Mouse (Mus musculus): Measurements from ENCODE around the gene Fads3. TPM values are rescaled to one million over a fixed set of nuclear protein-coding genes. Genes with fewer than 3 reads are reported as not detected.

The Fads3 gene
- polyA plus RNA-seq, 1 experiment from 2014 or later, result 3.7 TPM

DNA sequence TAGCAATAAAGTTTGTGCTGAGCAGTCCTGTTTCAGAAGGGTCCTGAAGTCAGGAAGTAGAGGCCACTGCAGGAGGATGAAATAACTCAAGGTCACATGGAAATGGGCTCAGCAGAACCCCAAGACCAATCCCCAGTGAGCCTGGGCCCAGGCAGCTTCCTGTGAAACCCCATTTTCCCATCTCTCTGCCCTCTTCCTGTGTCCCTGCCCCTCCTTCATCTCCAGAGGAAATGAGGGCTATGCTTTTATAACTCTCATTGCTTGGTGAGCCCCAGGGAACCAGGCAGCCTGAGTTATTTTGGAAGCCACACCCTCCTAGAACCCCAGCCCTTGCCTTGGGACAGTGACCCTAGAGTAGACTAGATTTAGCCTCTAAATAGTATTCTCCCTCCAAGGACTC, 8.2 kb downstream of the Fads3 start:
- DNase-seq (ENCODE audit: low spot score) (no peak), ATAC-seq (replicated peaks; ENCODE audit: insufficient number of reproducible peaks, low FRiP score, low TSS enrichment, low read depth) (no peak)
- no peak overlapping the region for H3K4me3 ChIP-seq (ENCODE audit: low read depth, low read length)
- no peaks in the 10 kb centered on the region for H3K36me3 ChIP-seq (replicated peaks; ENCODE audit: control insufficient read depth, insufficient read depth, low read depth, low read length)
- no peaks in the 10 kb centered on the region for H3K9me3 ChIP-seq (replicated peaks; ENCODE audit: control insufficient read depth, low read length)
- H3K9ac ChIP-seq (replicated peaks; ENCODE audit: low read length), result no peak overlapping the region
- no peak overlapping the region for H3K4me2 ChIP-seq (ENCODE audit: low read depth, low read length)
- H3K27me3 ChIP-seq (ENCODE audit: control insufficient read depth, insufficient read depth, low read length), result no peaks in the 10 kb centered on the region
- no peak overlapping the region for H3K27ac ChIP-seq (replicated peaks; ENCODE audit: low read depth, low read length)
- H3K4me1 ChIP-seq (ENCODE audit: control insufficient read depth, insufficient read depth, low read length), result no peaks in the 10 kb centered on the region

DNA sequence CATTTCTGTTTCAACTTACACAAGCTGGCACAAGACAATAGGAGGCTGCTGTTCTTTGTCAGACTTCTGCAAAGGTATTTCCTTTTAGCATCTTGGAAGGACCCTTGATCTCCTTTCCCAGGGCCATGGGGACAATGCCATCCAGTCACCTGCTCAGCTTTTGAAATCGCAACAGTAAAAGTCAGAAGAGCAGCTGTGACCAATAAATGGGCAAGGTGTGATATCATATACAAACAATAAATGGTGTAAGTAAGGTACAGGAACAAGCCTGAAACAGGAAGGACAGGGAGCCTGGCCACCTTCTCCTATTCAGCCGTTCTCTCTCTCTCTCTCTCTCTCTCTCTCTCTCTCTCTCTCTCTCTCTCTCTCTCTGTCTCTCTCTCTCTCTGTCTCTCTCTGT, 9.1 kb downstream of the Fads3 start:
- Histone ChIP-seq H3K36me3 (replicated peaks; ENCODE audit: control insufficient read depth, insufficient read depth, low read depth, low read length) (no peaks in the 10 kb centered on the region), H3K9ac (replicated peaks; ENCODE audit: low read length) (no peak overlapping the region), H3K4me1 (ENCODE audit: control insufficient read depth, insufficient read depth, low read length) (no peaks in the 10 kb centered on the region), H3K4me3 (ENCODE audit: low read depth, low read length) (no peak overlapping the region), H3K27ac (replicated peaks; ENCODE audit: low read depth, low read length) (no peak overlapping the region), H3K4me2 (ENCODE audit: low read depth, low read length) (no peak overlapping the region), H3K9me3 (replicated peaks; ENCODE audit: control insufficient read depth, low read length) (no peaks in the 10 kb centered on the region), H3K27me3 (ENCODE audit: control insufficient read depth, insufficient read depth, low read length) (no peaks in the 10 kb centered on the region)
- whole genome bisulfite sequencing, result 80% methylated on average over 2 of the region's 2 CpGs
- no peak for ATAC-seq (replicated peaks; ENCODE audit: insufficient number of reproducible peaks, low FRiP score, low TSS enrichment, low read depth)
- DNase-seq (ENCODE audit: low spot score), result no peak

DNA sequence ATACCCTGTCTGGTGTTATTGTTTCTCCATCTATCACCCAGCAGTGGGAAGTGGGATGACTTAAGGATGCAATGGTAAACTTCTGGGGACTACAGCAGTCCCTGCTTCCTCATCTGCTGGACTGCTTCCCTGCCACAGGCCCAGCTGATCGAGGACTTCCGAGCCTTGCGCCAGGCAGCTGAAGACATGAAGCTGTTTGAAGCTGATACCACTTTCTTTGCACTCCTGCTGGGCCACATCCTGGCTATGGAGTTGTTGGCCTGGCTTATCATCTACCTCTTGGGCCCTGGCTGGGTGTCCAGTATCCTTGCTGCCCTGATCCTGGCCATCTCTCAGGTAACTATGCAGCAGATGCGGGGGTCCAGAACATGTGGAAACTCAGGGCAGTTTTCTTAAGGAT, 11.3 kb downstream of the Fads3 start:
- no peaks in the 10 kb centered on the region for H3K27me3 ChIP-seq (ENCODE audit: control insufficient read depth, insufficient read depth, low read length)
- ATAC-seq (replicated peaks; ENCODE audit: insufficient number of reproducible peaks, low FRiP score, low TSS enrichment, low read depth) (no peak), DNase-seq (ENCODE audit: low spot score) (no peak)
- WGBS, result 80% methylated on average over 4 of the region's 4 CpGs
- no peak overlapping the region for H3K9ac ChIP-seq (replicated peaks; ENCODE audit: low read length)
- H3K4me2 ChIP-seq (ENCODE audit: low read depth, low read length), result no peak overlapping the region
- H3K9me3 ChIP-seq (replicated peaks; ENCODE audit: control insufficient read depth, low read length), result no peaks in the 10 kb centered on the region
- no peak overlapping the region for H3K4me3 ChIP-seq (ENCODE audit: low read depth, low read length)
- H3K36me3 ChIP-seq (replicated peaks; ENCODE audit: control insufficient read depth, insufficient read depth, low read depth, low read length), result no peaks in the 10 kb centered on the region
- no peaks in the 10 kb centered on the region for H3K4me1 ChIP-seq (ENCODE audit: control insufficient read depth, insufficient read depth, low read length)
- no peak overlapping the region for H3K27ac ChIP-seq (replicated peaks; ENCODE audit: low read depth, low read length)

DNA sequence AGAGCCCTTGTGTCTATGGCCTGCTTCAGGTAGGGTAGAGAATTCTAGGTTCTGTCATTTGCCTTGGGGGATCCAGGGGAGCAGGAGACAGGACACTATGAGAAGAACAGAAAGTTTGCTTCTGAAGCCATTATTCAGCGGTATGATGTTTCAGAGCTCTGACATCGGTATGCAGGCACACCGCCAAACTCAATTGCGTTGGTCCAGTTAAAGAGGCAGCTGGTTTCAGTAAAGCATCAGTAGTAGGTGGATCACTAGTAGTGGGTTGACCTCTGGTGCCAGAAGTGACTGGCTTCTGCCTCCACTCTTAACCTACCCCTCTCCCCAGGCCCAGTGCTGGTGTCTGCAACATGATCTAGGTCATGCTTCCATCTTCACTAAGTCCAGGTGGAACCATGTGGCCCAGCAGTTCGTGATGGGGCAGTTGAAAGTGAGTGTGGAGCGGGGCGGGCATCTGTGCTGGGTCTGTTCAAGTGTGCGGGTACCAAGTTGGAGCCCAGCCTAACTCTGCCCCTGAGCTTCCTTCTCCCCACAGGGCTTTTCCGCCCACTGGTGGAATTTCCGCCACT, 12.4 kb downstream of the Fads3 start:
- no peak overlapping the region for H3K4me2 ChIP-seq (ENCODE audit: low read depth, low read length)
- no peak overlapping the region for H3K27ac ChIP-seq (replicated peaks; ENCODE audit: low read depth, low read length)
- H3K9me3 ChIP-seq (replicated peaks; ENCODE audit: control insufficient read depth, low read length), result no peaks in the 10 kb centered on the region
- H3K27me3 ChIP-seq (ENCODE audit: control insufficient read depth, insufficient read depth, low read length), result no peaks in the 10 kb centered on the region
- no peak overlapping the region for H3K4me3 ChIP-seq (ENCODE audit: low read depth, low read length)
- no peaks in the 10 kb centered on the region for H3K36me3 ChIP-seq (replicated peaks; ENCODE audit: control insufficient read depth, insufficient read depth, low read depth, low read length)
- H3K9ac ChIP-seq (replicated peaks; ENCODE audit: low read length), result no peak overlapping the region
- DNase-seq (ENCODE audit: low spot score) (no peak), ATAC-seq (replicated peaks; ENCODE audit: insufficient number of reproducible peaks, low FRiP score, low TSS enrichment, low read depth) (no peak)
- no peaks in the 10 kb centered on the region for H3K4me1 ChIP-seq (ENCODE audit: control insufficient read depth, insufficient read depth, low read length)
- 85% methylated on average over 10 of the region's 10 CpGs for WGBS

DNA sequence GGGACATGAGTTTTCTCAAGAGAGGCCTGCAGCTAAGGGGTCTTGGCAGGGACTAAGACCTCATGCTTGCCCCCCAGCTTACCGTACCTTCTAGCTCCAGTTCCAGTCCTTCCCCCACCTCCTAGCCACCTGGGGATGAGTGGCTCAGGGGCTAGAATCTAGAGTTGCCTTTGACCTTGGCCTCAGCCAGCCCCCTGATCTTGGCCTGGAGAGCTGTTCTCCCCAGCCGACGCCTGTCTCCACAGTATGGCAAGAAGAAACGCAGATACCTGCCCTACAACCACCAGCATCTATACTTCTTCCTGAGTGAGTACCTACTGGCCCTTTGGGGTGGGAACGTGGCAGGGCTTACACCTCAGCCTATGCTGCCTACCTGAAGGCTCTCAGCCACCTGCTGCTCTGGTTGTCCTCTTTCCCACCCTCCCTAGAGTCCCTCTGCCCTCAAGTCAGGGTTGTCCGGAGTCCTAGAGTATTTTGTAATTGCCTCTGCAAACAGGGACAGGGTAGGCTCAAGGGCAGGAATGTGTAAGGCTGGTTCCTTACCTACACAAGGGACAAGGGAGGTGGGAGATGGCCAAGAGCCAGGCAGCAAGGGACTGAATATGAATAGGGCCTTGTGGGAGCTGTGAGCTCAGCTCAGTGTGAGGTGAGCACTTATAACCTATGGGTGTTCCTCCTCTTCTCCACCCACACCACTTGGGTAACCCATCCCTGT, 13.1 kb downstream of the Fads3 start:
- no peaks in the 10 kb centered on the region for H3K9me3 ChIP-seq (replicated peaks; ENCODE audit: control insufficient read depth, low read length)
- no peaks in the 10 kb centered on the region for H3K36me3 ChIP-seq (replicated peaks; ENCODE audit: control insufficient read depth, insufficient read depth, low read depth, low read length)
- no peak overlapping the region for H3K27ac ChIP-seq (replicated peaks; ENCODE audit: low read depth, low read length)
- no peaks in the 10 kb centered on the region for H3K4me1 ChIP-seq (ENCODE audit: control insufficient read depth, insufficient read depth, low read length)
- no peak overlapping the region for H3K4me3 ChIP-seq (ENCODE audit: low read depth, low read length)
- WGBS, result 89% methylated on average over 6 of the region's 6 CpGs
- no peak for DNase-seq (ENCODE audit: low spot score)
- no peak overlapping the region for H3K9ac ChIP-seq (replicated peaks; ENCODE audit: low read length)
- no peaks in the 10 kb centered on the region for H3K27me3 ChIP-seq (ENCODE audit: control insufficient read depth, insufficient read depth, low read length)
- H3K4me2 ChIP-seq (ENCODE audit: low read depth, low read length), result no peak overlapping the region
- no peak for ATAC-seq (replicated peaks; ENCODE audit: insufficient number of reproducible peaks, low FRiP score, low TSS enrichment, low read depth)

DNA sequence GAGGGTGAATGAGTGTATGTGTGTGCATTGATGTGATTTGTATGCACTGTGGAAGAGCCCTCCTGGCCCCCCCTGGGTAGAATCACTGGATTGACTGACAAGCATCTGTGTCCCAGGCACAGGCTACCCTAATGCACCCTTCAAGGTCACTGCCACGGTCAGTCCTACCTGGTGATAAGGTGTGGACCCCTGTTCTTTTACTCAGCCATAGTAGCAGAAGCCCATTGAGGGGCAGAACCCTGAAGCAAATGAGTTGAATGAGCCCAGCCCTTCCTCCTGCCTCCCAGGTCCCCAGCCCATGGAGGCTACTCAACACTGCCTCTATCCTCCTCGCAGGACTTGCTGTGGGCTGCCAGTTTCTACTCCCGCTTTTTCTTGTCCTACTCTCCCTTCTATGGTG, 13.9 kb downstream of the Fads3 start:
- H3K36me3 ChIP-seq (replicated peaks; ENCODE audit: control insufficient read depth, insufficient read depth, low read depth, low read length), result no peaks in the 10 kb centered on the region
- H3K4me3 ChIP-seq (ENCODE audit: low read depth, low read length), result no peak overlapping the region
- no peak overlapping the region for H3K27ac ChIP-seq (replicated peaks; ENCODE audit: low read depth, low read length)
- DNase-seq (ENCODE audit: low spot score), result no peak
- H3K4me2 ChIP-seq (ENCODE audit: low read depth, low read length), result no peak overlapping the region
- H3K27me3 ChIP-seq (ENCODE audit: control insufficient read depth, insufficient read depth, low read length), result no peaks in the 10 kb centered on the region
- 87% methylated on average over 3 of the region's 3 CpGs for WGBS
- no peak for ATAC-seq (replicated peaks; ENCODE audit: insufficient number of reproducible peaks, low FRiP score, low TSS enrichment, low read depth)
- H3K9ac ChIP-seq (replicated peaks; ENCODE audit: low read length), result no peak overlapping the region
- no peaks in the 10 kb centered on the region for H3K4me1 ChIP-seq (ENCODE audit: control insufficient read depth, insufficient read depth, low read length)
- H3K9me3 ChIP-seq (replicated peaks; ENCODE audit: control insufficient read depth, low read length), result no peaks in the 10 kb centered on the region

DNA sequence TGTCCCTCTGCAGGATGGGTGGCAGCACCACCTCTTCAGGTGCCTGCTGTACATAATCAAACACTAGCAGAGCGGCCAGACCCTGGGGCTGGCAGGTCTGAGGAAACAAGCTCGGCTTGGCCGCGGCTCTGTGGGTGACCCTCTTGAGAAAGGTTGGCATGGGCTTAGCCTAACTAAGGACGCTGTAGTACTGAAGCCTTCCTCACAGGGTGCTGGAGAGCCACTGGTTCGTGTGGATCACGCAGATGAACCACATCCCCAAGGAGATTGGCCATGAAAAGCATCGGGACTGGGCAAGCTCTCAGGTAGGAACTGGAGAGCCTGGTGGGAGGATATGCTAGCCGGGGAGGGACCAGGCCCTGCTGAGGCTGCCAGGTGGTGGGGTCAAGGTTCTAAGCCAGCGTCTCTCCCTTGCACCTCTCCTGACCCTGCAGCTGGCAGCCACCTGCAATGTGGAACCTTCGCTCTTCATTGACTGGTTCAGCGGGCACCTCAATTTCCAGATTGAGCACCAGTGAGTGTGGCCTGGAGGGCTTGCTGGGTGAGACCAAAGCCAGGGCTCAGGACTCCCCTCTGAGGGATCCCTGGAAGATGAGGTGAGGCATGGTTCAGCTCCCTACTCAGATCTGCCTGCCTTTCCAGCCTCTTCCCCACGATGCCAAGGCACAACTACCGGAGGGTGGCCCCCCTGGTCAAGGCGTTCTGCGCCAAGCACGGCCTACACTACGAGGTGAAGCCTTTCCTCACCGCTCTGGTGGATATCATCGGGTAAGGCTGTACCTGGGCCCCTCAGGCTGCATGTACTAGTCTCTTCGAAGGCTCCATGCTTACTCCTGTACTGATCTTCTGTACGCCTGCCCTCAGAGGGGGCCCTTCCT, 14.7 kb downstream of the Fads3 start:
- Histone ChIP-seq H3K4me3 (ENCODE audit: low read depth, low read length) (no peak overlapping the region), H3K27ac (replicated peaks; ENCODE audit: low read depth, low read length) (no peak overlapping the region), H3K9me3 (replicated peaks; ENCODE audit: control insufficient read depth, low read length) (no peaks in the 10 kb centered on the region), H3K36me3 (replicated peaks; ENCODE audit: control insufficient read depth, insufficient read depth, low read depth, low read length) (no peaks in the 10 kb centered on the region), H3K9ac (replicated peaks; ENCODE audit: low read length) (no peak overlapping the region), H3K4me1 (ENCODE audit: control insufficient read depth, insufficient read depth, low read length) (no peaks in the 10 kb centered on the region), H3K4me2 (ENCODE audit: low read depth, low read length) (no peak overlapping the region), H3K27me3 (ENCODE audit: control insufficient read depth, insufficient read depth, low read length) (no peaks in the 10 kb centered on the region)
- 88% methylated on average over 22 of the region's 22 CpGs for WGBS
- DNase-seq (ENCODE audit: low spot score) (no peak), ATAC-seq (replicated peaks; ENCODE audit: insufficient number of reproducible peaks, low FRiP score, low TSS enrichment, low read depth) (0 out of 2 replicates have a peak, but pooled peaks have one; percentile 25)

DNA sequence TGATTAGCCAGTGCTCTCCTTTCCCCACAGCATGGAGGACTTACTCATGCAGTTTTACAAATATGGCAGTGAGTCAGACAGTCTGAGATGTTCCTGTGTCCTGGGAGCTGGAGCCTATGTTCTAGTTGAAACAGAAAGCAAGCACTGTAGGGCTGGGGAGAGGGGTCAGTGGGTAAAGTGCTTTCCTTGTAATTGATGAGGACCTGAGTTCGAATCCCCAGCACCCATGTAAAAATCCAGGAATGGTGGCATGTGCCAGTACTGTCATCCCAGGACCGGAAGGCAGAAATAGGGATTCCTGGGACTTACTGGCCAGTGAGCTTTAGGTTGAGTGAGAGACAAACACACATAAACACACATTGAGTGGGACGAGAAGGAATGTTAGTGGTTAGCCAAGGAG, 15.3 kb downstream of the Fads3 start:
- 88% methylated on average over 3 of the region's 3 CpGs for WGBS
- DNase-seq (ENCODE audit: low spot score) (no peak), ATAC-seq (replicated peaks; ENCODE audit: insufficient number of reproducible peaks, low FRiP score, low TSS enrichment, low read depth) (no peak)
- no peaks in the 10 kb centered on the region for H3K4me1 ChIP-seq (ENCODE audit: control insufficient read depth, insufficient read depth, low read length)
- peaks cover under 1% of the 10 kb centered on the region; the same call in 1 of the 2 replicates for H3K36me3 ChIP-seq (replicated peaks; ENCODE audit: control insufficient read depth, insufficient read depth, low read depth, low read length)
- no peak overlapping the region for H3K4me2 ChIP-seq (ENCODE audit: low read depth, low read length)
- H3K9ac ChIP-seq (replicated peaks; ENCODE audit: low read length), result no peak overlapping the region
- H3K4me3 ChIP-seq (ENCODE audit: low read depth, low read length), result no peak overlapping the region
- H3K9me3 ChIP-seq (replicated peaks; ENCODE audit: control insufficient read depth, low read length), result no peaks in the 10 kb centered on the region
- no peak overlapping the region for H3K27ac ChIP-seq (replicated peaks; ENCODE audit: low read depth, low read length)
- H3K27me3 ChIP-seq (ENCODE audit: control insufficient read depth, insufficient read depth, low read length), result no peaks in the 10 kb centered on the region

All from embryonic facial prominence, embryonic 11.5 days (tissue).